Mouse (Mus musculus) adrenal gland, adult 2 months (tissue): ENCODE results near the gene Bach1. TPM values are rescaled to one million over a fixed set of nuclear protein-coding genes. Genes with fewer than 3 reads are reported as not detected.
"Not testable (repeated sequence)": the region's sequence is repeated elsewhere in the genome, so short reads cannot be mapped to it uniquely, and the experiment has no call there.

Source experiments
- DNase-seq: peaks from one replicate; pipeline ENCODE4 v3.0.0; 2021
- polyA plus RNA-seq: library from polyadenylated mRNA; depleted of rRNA; stranded (reverse); fragments of >200 nt; gene quantifications from 2 replicates; pipeline ENCODE4 v1.2.3, GENCODE M21; 2012
- total RNA-seq, 2 experiments: library from RNA; stranded (reverse); gene quantifications; 2 replicates each; pipeline ENCODE4 v1.2.3; 2021

The Bach1 gene
- total and polyA plus RNA-seq, 3 experiments: 5.6 to 25.7 (median 14.3) TPM

- DNase-seq: no peak
Observed at GRCm38 (mm10) chr16:87680912-87681634, 17.7 kb upstream of the Bach1 start.

GRCm38 (mm10) chr16:87681848-87682247 is 16.9 kb upstream of the Bach1 start:
- DNase-seq: no peak

- DNase-seq: no peak
Observed at GRCm38 (mm10) chr16:87686458-87686857, 12.3 kb upstream of the Bach1 start.

GRCm38 (mm10) chr16:87687346-87687745 is 11.4 kb upstream of the Bach1 start:
- DNase-seq: no peak

- not testable (repeated sequence) for DNase-seq
Observed at GRCm38 (mm10) chr16:87688328-87688727, 10.4 kb upstream of the Bach1 start.

- DNase-seq: not testable (repeated sequence)
Observed at GRCm38 (mm10) chr16:87688823-87689222, 9.9 kb upstream of the Bach1 start.

- DNase-seq: no peak
Observed at GRCm38 (mm10) chr16:87689225-87689624, 9.5 kb upstream of the Bach1 start.

- DNase-seq: no peak
Observed at GRCm38 (mm10) chr16:87690506-87690905, 8.2 kb upstream of the Bach1 start.

- no peak for DNase-seq
Observed at GRCm38 (mm10) chr16:87691102-87691501, 7.6 kb upstream of the Bach1 start.

GRCm38 (mm10) chr16:87692591-87692990 is 6.2 kb upstream of the Bach1 start:
- no peak for DNase-seq

- no peak for DNase-seq
Observed at GRCm38 (mm10) chr16:87697707-87698365, 909 bp upstream of the Bach1 start.

- DNase-seq: no peak
Observed at GRCm38 (mm10) chr16:87699306-87699692, 554 bp downstream of the Bach1 start.

GRCm38 (mm10) chr16:87699693-87700394 is 1.1 kb downstream of the Bach1 start:
- peak; percentile 68 for DNase-seq

GRCm38 (mm10) chr16:87700395-87700765 is 1.6 kb downstream of the Bach1 start:
- no peak for DNase-seq

GRCm38 (mm10) chr16:87701891-87702290 is 3.1 kb downstream of the Bach1 start:
- no peak for DNase-seq

GRCm38 (mm10) chr16:87702881-87703280 is 4.1 kb downstream of the Bach1 start:
- no peak for DNase-seq

GRCm38 (mm10) chr16:87704225-87704624 is 5.5 kb downstream of the Bach1 start:
- no peak for DNase-seq

- no peak for DNase-seq
Observed at GRCm38 (mm10) chr16:87705892-87706589, 7.3 kb downstream of the Bach1 start.

GRCm38 (mm10) chr16:87707335-87707734 is 8.6 kb downstream of the Bach1 start:
- DNase-seq: no peak

GRCm38 (mm10) chr16:87708570-87708969 is 9.8 kb downstream of the Bach1 start:
- DNase-seq: no peak

GRCm38 (mm10) chr16:87709144-87709543 is 10.4 kb downstream of the Bach1 start:
- DNase-seq: no peak

- no peak for DNase-seq
Observed at GRCm38 (mm10) chr16:87709971-87710370, 11.2 kb downstream of the Bach1 start.

GRCm38 (mm10) chr16:87711961-87712360 is 13.2 kb downstream of the Bach1 start:
- DNase-seq: no peak
